Mouse (Mus musculus) CD8-positive naive resting alpha-beta T cell, adult 57 days (primary cell): ENCODE results near the gene Hibadh. TPM values are rescaled to one million over a fixed set of nuclear protein-coding genes. Genes with fewer than 3 reads are reported as not detected.

Experiments
- total RNA-seq: library from RNA; stranded (reverse); gene quantifications from one replicate; pipeline ENCODE4 v1.2.4, GENCODE M21; 2023

Hibadh gene
- total RNA-seq, result 50.2 TPM

GRCm38 (mm10) chr6:52640224-52640712, at the start of gene Hibadh:
Gene Hibadh (minus strand): TSS chr6:52640389.

Other genes with a start within 250 kb of the Hibadh start
- 222 TPM for gene Tax1bp1, start 73.3 kb upstream of the Hibadh start, total RNA-seq